Mouse (Mus musculus): ENCODE data around the gene Kiz. TPM values are rescaled to one million over a fixed set of nuclear protein-coding genes. Genes with fewer than 3 reads are reported as not detected.

Kiz gene
- 10 to 100 TPM; 20.6 to 20.9 TPM for total RNA-seq (2021)
- long read RNA-seq, experiment 1, transcript Kiz-201 (14 exons, 2,183 nt): major isoform, 20 of 28 reads
- long read RNA-seq, experiment 1, partial matches to known transcripts: 1 of 28 reads
- long read RNA-seq, experiment 1, other reads (novel, unspliced or antisense): 7 of 28 reads
- long read RNA-seq, experiment 2, transcript Kiz-201 (14 exons, 2,183 nt): major isoform, 19 of 28 reads
- long read RNA-seq, experiment 2, partial matches to known transcripts: 3 of 28 reads
- long read RNA-seq, experiment 2, other reads (novel, unspliced or antisense): 6 of 28 reads

GRCm38 (mm10) chr2:146855599-146856039 is at the start of gene Kiz:
Gene Kiz, plus strand, starts transcription at chr2:146855864.
- TF ChIP-seq CTCF (conservative IDR thresholded peaks at IDR 0.05): peak; percentile 59
- DNase-seq (ENCODE audit: low spot score in 2 of 2): peak; percentile 91 to 93
- Histone ChIP-seq H3K27ac (peak within 1 kb of the TSS; percentile 85), H3K4me3 (peak within 1 kb of the TSS; percentile 81)

- no peak for DNase-seq (ENCODE audit: low spot score in 2 of 2)
- Histone ChIP-seq H3K4me3 (no peak overlapping the region), H3K27ac (no peak overlapping the region)
- no peak for TF ChIP-seq CTCF (conservative IDR thresholded peaks at IDR 0.05)
Observed at GRCm38 (mm10) chr2:146809706-146810256, 45.9 kb upstream of the Kiz start.

GRCm38 (mm10) chr2:146810695-146811094 is 45.0 kb upstream of the Kiz start:
- H3K27ac ChIP-seq: no peak overlapping the region
- TF ChIP-seq CTCF (conservative IDR thresholded peaks at IDR 0.05): no peak
- H3K4me3 ChIP-seq: peak overlapping the region; percentile 15; the same call in 1 of the 2 replicates
- DNase-seq (ENCODE audit: low spot score in 2 of 2): no peak

GRCm38 (mm10) chr2:146814978-146815377 is 40.7 kb upstream of the Kiz start:
- no peak overlapping the region for H3K4me3 ChIP-seq
- peak; percentile 11 to 56 for DNase-seq (ENCODE audit: low spot score in 2 of 2)
- H3K27ac ChIP-seq: no peak overlapping the region
- TF ChIP-seq CTCF (conservative IDR thresholded peaks at IDR 0.05): peak; percentile 57

- DNase-seq (ENCODE audit: low spot score in 2 of 2): no peak
- no peak for TF ChIP-seq CTCF (conservative IDR thresholded peaks at IDR 0.05)
- H3K4me3 ChIP-seq: no peak overlapping the region
- H3K27ac ChIP-seq: no peak overlapping the region
Observed at GRCm38 (mm10) chr2:146819065-146819464, 36.6 kb upstream of the Kiz start.

GRCm38 (mm10) chr2:146823483-146823951 is 32.1 kb upstream of the Kiz start:
- DNase-seq (ENCODE audit: low spot score in 2 of 2): no peak
- no peak for TF ChIP-seq CTCF (conservative IDR thresholded peaks at IDR 0.05)
- no peak overlapping the region for H3K4me3 ChIP-seq
- no peak overlapping the region for H3K27ac ChIP-seq

GRCm38 (mm10) chr2:146824043-146824442 is 31.6 kb upstream of the Kiz start:
- DNase-seq (ENCODE audit: low spot score in 2 of 2): no peak
- Histone ChIP-seq H3K27ac (no peak overlapping the region), H3K4me3 (no peak overlapping the region)
- TF ChIP-seq CTCF (conservative IDR thresholded peaks at IDR 0.05): no peak

- Histone ChIP-seq H3K27ac (no peak overlapping the region), H3K4me3 (no peak overlapping the region)
- TF ChIP-seq CTCF (conservative IDR thresholded peaks at IDR 0.05): no peak
- no peak for DNase-seq (ENCODE audit: low spot score in 2 of 2)
Observed at GRCm38 (mm10) chr2:146828006-146828405, 27.7 kb upstream of the Kiz start.

- DNase-seq (ENCODE audit: low spot score in 2 of 2): no peak
- peak overlapping the region; percentile 80 for H3K27ac ChIP-seq
- peak overlapping the region; percentile 53 for H3K4me3 ChIP-seq
- TF ChIP-seq CTCF (conservative IDR thresholded peaks at IDR 0.05): no peak
Observed at GRCm38 (mm10) chr2:146833222-146834063, 22.2 kb upstream of the Kiz start.

- Histone ChIP-seq H3K27ac (peak overlapping the region; percentile 80), H3K4me3 (peak overlapping the region; percentile 53)
- TF ChIP-seq CTCF (conservative IDR thresholded peaks at IDR 0.05): no peak
- no peak for DNase-seq (ENCODE audit: low spot score in 2 of 2)
Observed at GRCm38 (mm10) chr2:146834064-146834313, 21.7 kb upstream of the Kiz start.

- Histone ChIP-seq H3K4me3 (peak overlapping the region; percentile 53), H3K27ac (peak overlapping the region; percentile 80)
- DNase-seq (ENCODE audit: low spot score in 2 of 2): no peak
- TF ChIP-seq CTCF (conservative IDR thresholded peaks at IDR 0.05): no peak
Observed at GRCm38 (mm10) chr2:146834314-146835201, 21.1 kb upstream of the Kiz start.

- no peak for DNase-seq (ENCODE audit: low spot score in 2 of 2)
- no peak for TF ChIP-seq CTCF (conservative IDR thresholded peaks at IDR 0.05)
- Histone ChIP-seq H3K27ac (peak overlapping the region; percentile 80), H3K4me3 (peak overlapping the region; percentile 53)
Observed at GRCm38 (mm10) chr2:146835241-146835990, 20.2 kb upstream of the Kiz start.

Measured in layer of hippocampus, adult 2 months (tissue).